Mouse (Mus musculus) heart, postnatal 0 days (tissue): ENCODE measurements around the gene Bcas3.
A peak's percentile ranks its signal among the peaks of the same experiment; 100 is the strongest.

ENCODE experiments used
- CTCF ChIP-seq: IDR thresholded peaks from 2 replicates; pipeline ENCODE4 v1.5.1; 2016; ENCODE audit warnings: antibody characterized with exemption, control low read depth, low read depth
- EP300 ChIP-seq: IDR thresholded peaks from 2 replicates; pipeline ENCODE4 v1.6.1; 2016; ENCODE audit warnings: antibody characterized with exemption, low read depth

DNA sequence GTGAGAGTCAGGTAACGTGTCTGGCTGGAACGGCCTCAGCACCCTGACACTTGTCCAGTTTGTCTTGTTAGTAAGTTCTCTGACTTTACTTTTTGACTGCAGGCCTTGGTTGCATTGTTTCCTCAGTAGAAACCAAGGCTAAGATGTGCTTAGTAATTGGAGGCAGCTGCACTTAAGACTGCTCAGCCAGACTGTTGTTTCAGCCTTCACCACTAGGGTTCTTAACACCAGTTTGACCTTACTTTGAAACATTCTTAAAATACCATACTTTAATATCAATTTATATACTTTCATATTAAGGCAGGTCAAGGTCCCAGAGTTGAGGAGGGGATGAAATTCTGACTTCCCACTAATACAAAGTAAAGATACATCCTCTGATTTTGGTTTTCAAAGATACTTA lies 273.9 kb downstream of the Bcas3 start:
- TF ChIP-seq CTCF (peak; percentile 12; the same call in 1 of the 2 replicates), EP300 (no peak)
